Mouse (Mus musculus): ENCODE measurements at regions not wholly inside any gene's neighbourhood (a gene's known extent, or its start where the extent isn't known, plus 50 kb on each side); places are given as distances from the start of the nearest gene placed in this dataset.

DNA sequence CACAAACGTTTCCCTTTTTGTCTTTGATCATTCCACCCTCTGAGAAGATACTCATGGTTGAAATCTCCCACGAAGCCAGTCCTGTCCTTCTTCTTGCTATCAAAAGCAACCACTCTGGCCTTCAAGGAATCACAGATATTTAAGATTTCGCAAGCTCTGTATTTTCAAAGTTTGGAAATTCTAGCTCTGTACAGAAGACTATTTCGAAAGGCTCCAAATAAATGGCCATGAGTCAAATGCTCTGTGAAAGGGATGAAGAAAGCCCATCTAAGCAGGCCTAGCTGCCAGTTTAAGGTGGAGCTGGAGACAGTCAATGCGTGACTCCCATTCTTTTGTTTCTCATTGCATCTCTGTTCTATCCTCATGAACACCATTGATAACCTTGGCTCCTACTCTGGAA is 363.5 kb upstream of the Runx1 start:
- no peak for ATAC-seq

DNA sequence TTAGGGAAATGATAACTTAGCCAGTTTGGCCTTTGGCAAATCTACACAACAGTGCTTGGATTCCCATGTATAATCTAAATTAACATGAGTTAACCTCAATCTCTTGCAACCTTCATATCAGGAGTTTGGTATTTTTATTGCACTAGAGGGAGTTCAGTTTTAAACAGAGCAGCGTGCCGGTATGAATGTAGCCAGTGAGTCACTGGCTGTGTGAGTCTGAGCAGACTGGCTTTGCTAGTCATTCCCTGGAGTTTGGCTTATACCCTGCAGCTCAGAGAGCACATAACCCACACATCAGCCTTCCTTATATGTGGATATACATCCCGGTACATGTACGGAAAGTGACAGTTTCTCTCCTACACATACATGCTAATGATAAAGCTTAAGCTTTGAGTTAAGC is 360.6 kb upstream of the Runx1 start:
- no peak for ATAC-seq

- ATAC-seq: no peak
Measured at GRCm38 (mm10) chr16:93182656-93183055, 356.7 kb upstream of the Runx1 start.

DNA sequence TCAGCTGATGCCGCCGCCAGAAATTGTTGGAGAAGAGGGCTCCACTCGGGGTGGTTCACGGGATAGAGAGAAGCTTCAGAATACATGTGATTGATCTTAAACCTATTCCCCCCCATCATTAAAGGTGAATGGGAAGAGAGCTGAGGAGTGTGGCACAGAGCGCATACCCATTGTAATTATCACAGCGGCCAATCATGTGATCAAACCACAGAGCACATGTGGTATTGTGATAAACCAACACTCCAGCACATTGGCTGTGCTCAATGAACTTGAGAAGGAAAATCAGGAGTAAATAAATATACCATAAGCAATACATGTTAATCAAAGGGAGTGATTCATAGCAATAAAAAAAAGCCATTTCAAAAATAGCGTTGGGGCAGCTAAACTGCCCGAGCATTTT is 355.5 kb upstream of the Runx1 start:
- ATAC-seq: no peak

GRCm38 (mm10) chr16:93180213-93180612 is 354.3 kb upstream of the Runx1 start:
- ATAC-seq: no peak

GRCm38 (mm10) chr16:93166667-93167066 is 340.7 kb upstream of the Runx1 start:
- ATAC-seq: no peak

GRCm38 (mm10) chr16:93158526-93159226 is 332.7 kb upstream of the Runx1 start:
- ATAC-seq: no peak

DNA sequence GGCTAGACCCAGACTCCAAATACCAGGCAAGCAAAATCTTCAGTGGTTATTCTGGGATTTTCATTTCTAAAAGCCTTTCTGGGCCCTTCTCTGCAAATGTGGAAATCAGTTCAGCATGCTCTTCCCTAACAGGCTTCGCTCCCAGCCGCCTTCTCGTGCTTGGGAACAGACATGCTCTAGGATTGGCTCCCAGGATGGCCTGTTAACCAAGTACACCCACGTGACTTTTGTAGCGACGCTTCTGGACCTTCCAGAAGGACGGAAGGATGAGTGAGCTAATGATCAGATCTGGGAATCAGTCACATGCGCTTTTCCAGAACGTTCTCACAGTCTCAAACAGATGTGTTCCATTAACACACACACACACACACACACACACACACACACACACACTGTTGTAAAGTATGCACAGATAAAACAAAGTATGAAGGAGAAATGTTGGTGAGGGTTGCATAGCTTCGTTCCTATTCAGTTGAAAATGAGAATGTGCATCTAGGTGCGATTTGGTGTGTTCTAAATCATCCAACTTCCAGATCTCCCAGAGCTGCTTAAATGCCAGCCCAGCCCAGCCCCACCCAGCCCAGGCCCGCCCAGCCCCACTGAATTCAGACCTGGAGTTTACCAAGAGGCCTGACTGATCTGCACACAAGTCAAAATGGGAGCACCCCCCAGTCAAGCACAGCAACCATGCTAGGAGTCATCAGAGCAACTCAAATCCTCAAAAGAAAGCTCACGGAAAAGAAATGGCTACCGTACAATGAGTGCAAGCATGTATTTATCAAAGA is 327.8 kb upstream of the Runx1 start:
- ATAC-seq: no peak

GRCm38 (mm10) chr16:93152765-93153489 is 327.0 kb upstream of the Runx1 start:
- ATAC-seq: peak; percentile 49

DNA sequence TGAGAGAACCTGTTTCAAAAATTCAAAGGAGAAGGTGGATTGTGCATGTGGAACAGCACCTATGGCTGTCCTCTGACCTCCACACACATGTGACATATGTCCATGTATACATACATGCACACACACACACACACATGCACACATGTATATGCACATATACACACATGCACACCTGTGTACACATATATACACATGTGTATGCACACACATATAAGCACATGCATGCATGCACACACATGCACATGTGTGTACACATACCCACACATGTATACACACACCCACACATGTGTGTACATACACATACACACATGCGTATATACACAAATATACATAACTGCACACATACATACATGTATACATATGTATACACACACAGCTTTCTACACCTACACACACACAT is 326.1 kb upstream of the Runx1 start:
- ATAC-seq: no peak

- no peak for ATAC-seq
Measured at GRCm38 (mm10) chr16:93151652-93152051, 325.7 kb upstream of the Runx1 start.

DNA sequence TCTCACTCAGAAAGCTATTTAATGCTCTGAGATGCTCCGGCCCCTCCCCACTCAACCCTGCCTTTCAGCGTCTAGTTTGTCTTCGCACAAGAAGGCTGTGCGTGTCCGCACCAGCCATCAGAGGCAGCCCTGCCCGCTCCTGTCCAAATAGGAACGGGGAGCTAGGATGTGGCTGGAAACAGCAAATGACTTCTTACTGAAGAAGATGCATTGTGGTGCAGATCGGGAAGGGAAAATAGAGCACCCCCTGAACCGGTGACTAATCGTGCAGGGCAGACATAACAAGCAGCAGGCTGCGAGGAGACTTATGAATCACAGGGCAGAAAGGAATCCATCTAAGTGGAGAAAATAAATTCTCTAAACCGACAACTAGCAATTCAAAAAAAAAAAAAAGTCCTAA is 324.5 kb upstream of the Runx1 start:
- ATAC-seq: no peak

- ATAC-seq: no peak
Measured at GRCm38 (mm10) chr16:93147525-93148222, 321.7 kb upstream of the Runx1 start.

DNA sequence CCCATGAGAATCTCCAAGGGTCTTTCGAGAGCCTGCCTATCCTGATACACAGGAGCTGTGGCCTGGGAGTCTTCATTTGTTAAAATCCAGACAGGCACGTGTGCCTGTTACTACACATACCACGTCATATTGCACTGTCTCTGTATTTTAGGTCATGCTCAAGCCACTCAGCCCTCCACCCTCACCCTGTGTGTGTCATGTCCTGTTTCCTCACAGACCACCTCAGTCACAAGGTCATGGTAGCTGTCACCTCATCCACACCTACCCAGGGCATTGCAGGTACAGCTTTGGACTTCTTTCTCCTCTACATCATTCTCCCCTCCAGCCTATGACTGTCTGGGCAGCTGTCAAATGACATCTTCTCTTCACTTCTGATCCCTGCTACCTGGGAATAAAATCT is 320.9 kb upstream of the Runx1 start:
- ATAC-seq: no peak

GRCm38 (mm10) chr16:93145617-93146016 is 319.7 kb upstream of the Runx1 start:
- ATAC-seq: no peak

- ATAC-seq: no peak
Measured at GRCm38 (mm10) chr16:93144033-93144432, 318.1 kb upstream of the Runx1 start.

GRCm38 (mm10) chr16:93143164-93143563 is 317.2 kb upstream of the Runx1 start:
- no peak for ATAC-seq

GRCm38 (mm10) chr16:93141967-93142366 is 316.0 kb upstream of the Runx1 start:
- ATAC-seq: no peak

DNA sequence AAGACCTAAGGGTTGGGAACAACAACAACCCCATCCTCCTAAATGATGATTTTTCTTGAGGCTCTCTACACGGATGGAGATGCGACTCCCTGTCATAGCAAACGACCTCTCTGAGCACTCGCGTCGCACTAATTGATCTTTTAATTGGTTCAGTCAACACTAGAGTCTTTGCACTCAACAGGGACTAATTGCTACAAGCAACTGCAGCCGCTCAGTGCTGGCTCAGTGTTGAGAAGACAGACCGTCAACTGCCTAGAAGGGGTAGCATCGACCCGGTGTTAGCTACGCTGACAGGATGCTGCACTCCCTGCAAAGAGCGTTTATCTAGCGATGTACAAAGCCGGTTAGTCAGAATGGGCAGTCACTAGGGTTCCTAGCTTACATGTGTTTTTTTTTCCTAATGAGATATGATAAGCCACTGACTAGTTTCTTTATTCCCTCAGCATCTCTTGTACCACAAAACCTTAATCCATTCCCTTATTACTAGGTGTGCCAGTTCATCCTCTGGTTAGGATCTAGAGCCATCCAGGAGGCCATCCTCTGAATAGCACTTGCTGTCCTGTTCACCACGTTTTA is 314.7 kb upstream of the Runx1 start:
- no peak for ATAC-seq

DNA sequence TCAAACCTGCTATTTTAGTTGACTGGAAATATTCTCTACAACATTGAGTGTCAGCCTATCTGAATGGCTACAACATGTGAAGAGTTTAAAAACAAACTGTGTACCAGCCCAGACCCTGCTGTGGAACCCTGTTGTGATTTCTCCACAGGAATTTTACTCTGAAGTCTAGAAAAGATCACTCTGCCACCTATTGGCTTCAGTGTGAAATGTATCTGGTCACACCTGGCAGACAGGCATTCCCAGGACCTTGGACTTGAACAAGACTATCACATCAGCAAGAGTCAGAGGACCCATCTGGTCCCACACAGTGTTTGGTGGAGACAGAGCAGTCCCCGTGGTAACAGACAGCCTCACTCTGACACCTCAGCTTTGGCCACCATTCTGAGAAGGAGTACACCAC is 311.3 kb upstream of the Runx1 start:
- ATAC-seq: no peak

- ATAC-seq: no peak
Measured at GRCm38 (mm10) chr16:93131404-93131803, 305.5 kb upstream of the Runx1 start.

DNA sequence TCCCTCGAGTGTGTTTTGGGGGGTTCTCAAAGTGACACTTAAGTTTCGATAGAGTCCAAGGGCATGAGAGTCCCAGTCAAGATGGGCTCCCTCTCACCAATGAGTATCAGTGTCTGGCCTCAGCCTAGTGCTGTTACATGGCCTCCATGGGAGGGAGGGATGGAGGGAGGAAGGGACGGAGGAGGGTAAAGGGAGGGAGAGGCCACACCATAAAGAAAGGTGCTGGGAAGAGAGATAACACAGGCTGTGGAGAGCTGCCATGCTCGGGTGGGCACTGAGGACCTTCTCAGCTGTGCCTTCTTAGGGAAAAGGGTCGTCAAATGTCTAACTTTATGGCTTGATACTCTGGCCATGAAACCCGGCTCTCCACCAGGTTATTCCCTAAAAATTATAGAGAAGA is 304.7 kb upstream of the Runx1 start:
- ATAC-seq: no peak

- ATAC-seq: no peak
Measured at GRCm38 (mm10) chr16:93123707-93124106, 297.8 kb upstream of the Runx1 start.
